In the genomic region with DNA sequence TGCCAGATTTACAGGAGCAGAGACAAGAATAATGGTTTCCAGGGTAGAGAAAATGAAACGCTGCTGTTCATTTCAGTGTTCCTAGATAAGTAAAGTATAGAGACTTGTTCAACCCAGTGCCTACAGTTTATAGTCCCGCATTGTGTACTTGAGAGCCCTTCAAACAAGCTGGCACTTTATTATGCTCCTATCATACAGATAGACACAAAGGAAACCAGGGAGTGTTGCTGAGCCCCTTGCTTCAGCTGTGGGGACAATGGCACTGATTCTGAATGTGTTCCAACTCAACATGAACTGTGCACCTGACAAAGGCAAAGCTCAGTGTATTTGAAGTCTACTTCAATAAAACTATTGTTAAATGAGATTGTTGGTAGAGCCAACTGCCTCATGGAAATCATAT, we compare ENCODE assay signal across 13 mouse cellular contexts.
"Had no signal": no experiment of that assay in that cellular context is flagged by ENCODE, and none has a peak within 500 bp of the region (broad histone marks: within the 10 kb centered on the region; RNA-seq: fewer than 3 reads in every experiment).

No protein-coding gene starts in this region.

- H3K9ac ChIP-seq: limb, embryonic 12.5 days; liver, embryonic 13.5 days; liver, postnatal 0 days; lung, embryonic 15.5 days; neural tube, embryonic 12.5 days had no signal

- H3K4me3 ChIP-seq: limb, embryonic 12.5 days; liver, embryonic 13.5 days; lung, embryonic 15.5 days; megakaryocyte, embryonic 14.5 days; neural tube, embryonic 12.5 days had no signal

- ATAC-seq: liver, postnatal 0 days had no signal

- H3K27me3 ChIP-seq: limb, embryonic 12.5 days; liver, embryonic 13.5 days; lung, embryonic 15.5 days; megakaryocyte, embryonic 14.5 days; neural tube, embryonic 12.5 days had no signal

- H3K4me1 ChIP-seq: limb, embryonic 12.5 days; liver, embryonic 13.5 days; lung, embryonic 15.5 days; neural tube, embryonic 12.5 days had no signal

- H3K27ac ChIP-seq: limb, embryonic 12.5 days; liver, embryonic 13.5 days; lung, embryonic 15.5 days; macrophage; neural tube, embryonic 12.5 days; stomach, postnatal 0 days had no signal

- H3K4me2 ChIP-seq: limb, embryonic 12.5 days; liver, embryonic 13.5 days; lung, embryonic 15.5 days; neural tube, embryonic 12.5 days had no signal

- H3K9me3 ChIP-seq: limb, embryonic 12.5 days; liver, embryonic 13.5 days; lung, embryonic 15.5 days; megakaryocyte, embryonic 14.5 days; neural tube, embryonic 12.5 days had no signal

- DNase-seq: kidney, adult 8-10 months; kidney, postnatal 36 days; liver; liver, embryonic 13.5 days; liver, postnatal 0 days; lung, postnatal 14 days; thymus, postnatal 4 days had no signal

- H3K36me3 ChIP-seq: limb, embryonic 12.5 days; liver, embryonic 13.5 days; lung, embryonic 15.5 days; neural tube, embryonic 12.5 days had no signal
